Mouse (Mus musculus) embryonic fibroblast, embryonic 13.5 days (primary cell): ENCODE data around the gene Tmem164.

ENCODE experiments used
- CTCF ChIP-seq: IDR thresholded peaks from 2 replicates; pipeline ENCODE4 v1.5.1; 2011; ENCODE audit warnings: mild to moderate bottlenecking, control low read depth, low read length, moderate library complexity, borderline replicate concordance; ENCODE audit not compliant: insufficient read depth
- POLR2A ChIP-seq: IDR thresholded peaks from 2 replicates; pipeline ENCODE4 v1.6.1; 2011; ENCODE audit warnings: low read depth, mild to moderate bottlenecking, control low read depth, low read length, moderate library complexity

DNA sequence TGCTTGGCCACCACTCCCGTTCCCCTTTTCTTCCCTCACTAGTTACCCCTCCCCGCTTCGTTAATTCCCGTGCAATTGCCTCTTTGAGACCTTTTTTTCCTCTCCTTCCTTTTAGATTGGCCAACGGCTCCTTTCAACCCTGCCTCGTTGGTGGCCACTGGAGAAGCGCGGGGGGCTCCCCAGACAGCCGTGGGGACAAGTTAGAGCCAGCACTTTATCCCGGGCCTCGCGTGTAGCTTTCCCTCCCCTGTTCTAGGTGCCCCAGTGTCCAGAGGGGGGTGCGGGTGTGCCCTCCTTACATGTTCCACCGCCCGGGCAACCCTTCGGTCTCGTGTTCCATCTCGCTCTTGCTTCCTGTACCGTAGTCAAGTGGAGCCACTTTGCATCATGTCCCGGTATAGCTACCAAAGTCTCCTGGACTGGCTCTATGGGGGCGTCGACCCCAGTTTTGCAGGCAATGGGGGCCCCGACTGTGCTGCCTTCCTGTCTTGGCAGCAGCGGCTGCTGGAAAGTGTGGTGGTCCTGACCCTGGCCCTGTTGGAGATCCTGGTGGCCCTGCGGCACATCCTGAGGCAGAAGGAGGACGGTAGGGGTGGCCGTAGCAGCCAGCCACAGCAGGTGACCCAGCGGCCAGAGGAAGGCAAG is 1.1 kb downstream of the Tmem164 start:
- TF ChIP-seq CTCF (no peak), POLR2A (no peak)
